Mouse (Mus musculus): ENCODE measurements at regions not wholly inside any gene's neighbourhood (a gene's known extent, or its start where the extent isn't known, plus 50 kb on each side); places are given as distances from the start of the nearest gene placed in this dataset.

DNA sequence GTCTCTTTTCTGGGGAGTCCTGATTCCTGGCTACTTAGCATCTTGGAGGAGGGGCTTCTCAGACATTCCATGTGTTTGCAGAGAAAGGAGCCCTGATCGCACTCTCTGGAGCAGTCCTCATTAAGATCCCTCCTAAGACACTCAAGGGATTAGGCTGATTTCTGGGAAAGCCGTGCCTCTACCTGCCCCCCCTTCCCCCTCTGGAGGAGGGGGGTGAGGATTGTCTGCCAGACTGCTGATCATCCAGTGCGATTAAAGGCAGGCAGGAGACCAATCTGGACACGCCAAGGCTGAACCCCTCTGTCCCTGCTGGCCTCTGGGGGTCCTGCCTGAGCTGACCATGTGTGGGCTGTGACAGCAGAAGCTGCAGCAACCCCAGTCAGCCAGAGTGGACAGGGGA is 65.4 kb downstream of the Vegfa start:
- no peak for DNase-seq

DNA sequence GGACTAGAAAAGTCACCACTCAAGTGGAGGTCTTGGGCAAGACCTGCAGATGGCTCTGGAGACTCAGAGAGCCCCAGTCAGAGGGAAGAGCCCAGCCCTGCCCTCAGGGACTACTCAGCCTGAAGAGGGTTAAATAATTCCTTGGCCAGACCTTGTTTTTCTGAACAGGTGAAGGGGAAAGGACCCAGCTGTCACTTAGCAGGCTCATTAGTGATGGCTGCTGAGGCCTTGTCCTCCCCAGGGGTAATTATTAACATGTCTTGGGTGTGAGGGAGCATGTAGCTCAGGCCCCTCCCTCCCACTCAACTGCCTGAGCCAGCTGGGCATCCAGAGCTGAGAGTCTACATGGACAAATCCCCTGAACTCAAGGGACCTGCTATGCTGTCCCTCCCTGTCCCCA is 68.1 kb downstream of the Vegfa start:
- DNase-seq, result no peak
- intact Hi-C loops (cut with DNase I), result no loop called here

More for the DNA sequence above, 65.4 kb downstream of the Vegfa start:
- intact Hi-C loops (cut with DNase I), result no loop called here

DNA sequence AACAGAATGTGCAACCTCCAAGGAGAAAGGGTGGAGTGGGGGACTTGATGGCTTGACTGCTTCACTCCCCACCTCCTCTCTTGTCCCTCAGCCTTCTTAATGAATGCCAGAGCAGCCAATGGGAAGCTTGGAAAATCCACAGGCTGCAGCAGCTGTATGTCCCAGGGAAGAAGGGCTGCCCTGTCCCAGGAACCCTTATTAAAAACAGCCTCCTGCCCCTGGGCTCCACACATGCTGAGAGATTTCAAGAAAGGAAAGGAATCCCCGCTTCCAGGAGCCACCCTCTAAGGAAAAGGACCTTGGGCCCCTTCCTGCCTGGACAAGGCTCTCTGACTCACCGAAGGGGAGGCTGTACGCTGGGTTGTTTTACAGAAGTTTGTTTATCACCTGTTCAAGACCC is 68.8 kb downstream of the Vegfa start:
- DNase-seq, result no peak
- intact Hi-C loops (cut with DNase I), result no loop called here

DNA sequence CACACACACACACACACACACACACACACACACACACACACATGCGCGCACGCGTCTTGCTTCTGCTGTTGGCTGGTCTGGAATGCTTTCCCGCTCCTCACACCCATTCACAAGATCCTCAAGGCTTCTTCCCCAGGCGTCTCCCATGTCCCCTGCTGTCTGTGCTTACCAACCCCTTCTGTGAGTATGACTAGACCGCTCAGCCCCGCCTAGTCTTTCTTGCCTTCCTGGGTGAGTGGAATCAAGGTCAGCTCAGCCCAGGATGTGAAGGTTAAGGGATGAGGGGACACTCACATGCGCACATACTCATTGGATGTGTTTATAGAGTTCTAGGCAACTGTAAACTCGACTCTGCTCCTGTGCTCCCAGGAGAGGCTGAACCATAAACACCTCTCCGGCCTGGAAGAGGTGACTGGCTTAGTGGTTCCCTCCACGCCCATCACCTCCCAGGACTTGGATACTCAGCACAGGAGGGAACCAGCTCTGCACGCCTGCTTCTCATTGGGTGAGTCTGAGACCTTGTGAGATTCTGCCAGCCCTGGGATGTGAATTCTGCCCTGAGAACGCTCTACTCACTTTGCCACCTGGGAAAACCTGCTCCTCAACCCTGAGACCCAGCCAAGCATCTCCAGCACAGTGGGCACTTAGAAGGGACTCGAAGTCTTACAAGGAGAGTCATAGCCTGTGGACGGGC is 70.4 kb downstream of the Vegfa start:
- intact Hi-C loops (cut with DNase I), result no loop called here
- DNase-seq, result no peak

DNA sequence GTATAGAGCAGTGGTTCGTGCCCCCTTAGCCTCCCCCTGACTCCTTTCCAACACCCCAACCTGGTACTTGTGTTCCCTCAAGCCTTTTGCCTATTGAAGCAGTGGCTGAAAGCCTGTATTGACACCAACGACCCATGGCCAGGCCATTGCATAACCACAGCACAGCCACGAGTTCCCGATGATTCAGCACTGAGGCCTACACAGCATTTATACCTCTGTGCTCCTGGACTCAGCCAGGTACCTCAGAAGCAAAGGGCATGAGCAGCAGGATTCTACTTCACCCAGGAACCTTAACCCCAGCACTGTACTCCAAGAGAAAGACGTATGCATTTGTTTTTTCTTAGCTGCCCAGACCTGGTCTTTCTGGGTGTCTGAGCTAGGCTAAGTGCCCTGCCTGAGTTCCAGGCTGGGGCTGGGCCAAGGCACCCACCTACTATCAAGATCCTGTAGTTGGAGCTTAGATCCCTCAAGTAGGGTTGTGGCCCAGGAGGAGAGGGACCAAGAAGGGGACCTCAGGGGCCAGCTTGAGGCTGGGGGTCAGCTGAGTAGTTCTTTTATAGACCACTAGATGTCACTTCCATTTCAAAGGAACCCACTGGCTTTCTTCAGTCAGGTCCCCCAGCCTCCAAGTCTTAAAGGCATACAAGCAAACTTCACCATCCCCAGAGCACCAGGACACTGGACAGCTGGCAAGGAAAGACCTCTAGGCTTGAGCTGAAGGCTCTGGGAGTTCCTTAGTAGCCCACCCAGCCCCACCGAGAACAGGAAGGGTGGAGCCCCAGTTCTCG is 73.9 kb downstream of the Vegfa start:
- DNase-seq, result no peak
- intact Hi-C loops (cut with DNase I), result no loop called here

- intact Hi-C loops (cut with DNase I), result no loop called here
- no peak for DNase-seq
Measured at GRCm38 (mm10) chr17:45955481-45955880, 76.7 kb downstream of the Vegfa start.

DNA sequence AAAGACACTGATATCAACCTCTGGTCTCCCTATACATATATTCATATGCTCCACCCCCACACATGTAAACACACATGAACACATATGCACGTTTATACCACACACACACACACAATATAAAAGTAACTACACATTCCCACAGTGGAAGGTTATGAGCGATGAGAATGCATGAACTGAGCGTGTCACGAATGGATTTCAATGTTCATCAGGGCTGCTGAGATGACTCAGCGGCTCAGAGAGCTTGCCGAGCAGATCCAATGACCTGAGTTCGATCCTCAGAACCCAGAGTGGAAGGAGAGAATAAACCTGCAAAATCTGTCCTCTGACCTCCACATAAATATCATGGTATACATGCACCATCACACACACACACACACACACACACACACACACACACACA is 77.3 kb downstream of the Vegfa start:
- intact Hi-C loops (cut with DNase I), result no loop called here

DNA sequence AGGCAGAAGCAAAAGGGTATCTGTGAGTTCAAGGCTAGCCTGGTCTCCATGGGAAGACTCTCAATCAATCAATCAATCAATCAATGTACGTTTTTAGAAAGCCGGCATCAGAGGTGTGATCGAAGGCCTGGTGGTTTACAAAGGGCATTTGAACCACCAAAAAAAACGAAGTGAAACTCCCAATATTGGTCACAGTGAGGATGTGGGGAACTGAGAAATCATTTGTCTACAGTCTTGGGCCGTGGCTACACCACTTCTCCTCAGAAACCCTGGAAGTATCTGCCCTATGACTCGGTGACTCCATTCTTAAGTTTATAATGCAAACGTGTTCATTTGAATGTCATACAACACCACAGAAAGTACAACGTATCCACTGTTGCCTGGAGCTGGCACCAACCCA is 78.6 kb downstream of the Vegfa start:
- intact Hi-C loops (cut with DNase I), result no loop called here
- DNase-seq, result no peak

More for the DNA sequence above, 77.3 kb downstream of the Vegfa start:
- no peak for DNase-seq

DNA sequence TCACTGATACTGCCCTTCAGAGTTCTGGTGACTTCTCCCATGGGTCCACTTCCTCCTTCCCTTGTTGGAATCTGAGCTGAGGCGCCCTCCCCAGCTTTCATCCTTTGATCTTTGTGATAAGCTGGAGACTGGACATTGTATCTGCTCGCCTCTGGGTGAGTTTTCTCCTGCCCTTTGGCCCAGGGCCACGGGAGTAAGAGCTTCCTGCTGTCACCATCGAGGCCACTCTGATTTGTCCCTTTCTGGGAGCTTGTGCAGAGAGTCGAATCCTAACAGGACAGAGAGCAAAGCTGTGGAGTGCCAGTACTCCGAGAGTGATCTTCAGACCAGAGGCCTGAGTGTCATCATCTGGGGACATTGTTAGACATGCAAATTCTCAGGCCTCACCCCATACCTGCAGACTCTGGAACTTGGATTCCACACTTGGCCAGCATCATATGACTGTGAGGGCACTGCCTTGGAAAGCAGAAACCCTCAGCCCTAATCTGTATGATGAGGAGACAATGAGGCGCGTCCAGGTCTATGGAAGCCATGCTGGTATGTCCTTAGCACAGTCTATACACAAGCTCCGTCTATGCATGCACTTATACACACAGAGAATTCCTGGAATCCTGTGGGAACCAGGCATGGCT is 81.5 kb downstream of the Vegfa start:
- no peak for DNase-seq
- intact Hi-C loops (cut with DNase I), result no loop called here

DNA sequence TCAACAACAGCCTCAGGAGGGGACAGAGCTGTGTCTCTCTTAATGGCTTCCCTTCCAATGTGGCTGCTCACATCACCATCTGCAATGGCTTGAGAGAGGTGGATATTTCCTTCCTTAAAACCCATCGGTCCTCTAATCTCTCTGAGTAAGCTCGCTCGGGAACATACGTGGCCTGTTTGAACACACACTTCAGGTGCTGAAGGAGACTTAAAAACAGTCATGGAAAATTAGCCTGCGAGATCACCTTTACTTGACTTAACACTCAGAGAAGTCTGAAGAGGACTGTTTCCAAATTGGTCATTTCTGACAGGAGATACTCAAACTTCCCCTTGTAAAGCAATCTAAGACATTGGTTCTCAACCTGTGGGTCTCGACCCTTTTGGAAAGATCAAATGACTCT is 83.0 kb downstream of the Vegfa start:
- intact Hi-C loops (cut with DNase I), result no loop called here
- no peak for DNase-seq

GRCm38 (mm10) chr17:45948314-45948935 is 83.7 kb downstream of the Vegfa start:
- intact Hi-C loops (cut with DNase I), result no loop called here
- DNase-seq, result no peak

- intact Hi-C loops (cut with DNase I), result no loop called here
- DNase-seq, result no peak
Measured at GRCm38 (mm10) chr17:45945005-45945404, 87.2 kb downstream of the Vegfa start.

- intact Hi-C loops (cut with DNase I), result no loop called here
- no peak for DNase-seq
Measured at GRCm38 (mm10) chr17:45943244-45943643, 88.9 kb downstream of the Vegfa start.

- no peak for DNase-seq
- intact Hi-C loops (cut with DNase I), result no loop called here
Measured at GRCm38 (mm10) chr17:45941890-45942375, 90.2 kb downstream of the Vegfa start.

- DNase-seq, result no peak
- intact Hi-C loops (cut with DNase I), result no loop called here
Measured at GRCm38 (mm10) chr17:45940121-45940813, 91.9 kb downstream of the Vegfa start.

DNA sequence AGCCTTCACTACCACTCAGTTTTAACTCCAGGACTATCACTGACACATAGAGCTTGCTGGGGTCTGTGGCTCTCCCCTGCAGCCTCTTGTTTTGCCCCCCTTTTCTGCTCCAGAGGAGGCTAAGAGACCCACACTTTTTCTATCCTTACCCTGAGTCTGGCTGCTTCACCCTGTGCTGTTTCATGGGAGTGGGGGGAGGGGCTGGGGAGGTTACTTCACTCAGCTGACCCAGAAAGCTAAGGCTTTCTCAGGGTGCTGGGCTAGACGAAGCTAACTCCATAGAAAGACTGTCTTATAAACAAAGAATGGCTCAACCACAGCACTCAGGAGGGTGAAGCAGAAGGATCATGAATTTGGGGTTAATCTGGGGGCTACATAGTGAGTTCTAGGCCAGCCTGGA is 93.9 kb downstream of the Vegfa start:
- intact Hi-C loops (cut with DNase I), result no loop called here
- DNase-seq, result no peak

DNA sequence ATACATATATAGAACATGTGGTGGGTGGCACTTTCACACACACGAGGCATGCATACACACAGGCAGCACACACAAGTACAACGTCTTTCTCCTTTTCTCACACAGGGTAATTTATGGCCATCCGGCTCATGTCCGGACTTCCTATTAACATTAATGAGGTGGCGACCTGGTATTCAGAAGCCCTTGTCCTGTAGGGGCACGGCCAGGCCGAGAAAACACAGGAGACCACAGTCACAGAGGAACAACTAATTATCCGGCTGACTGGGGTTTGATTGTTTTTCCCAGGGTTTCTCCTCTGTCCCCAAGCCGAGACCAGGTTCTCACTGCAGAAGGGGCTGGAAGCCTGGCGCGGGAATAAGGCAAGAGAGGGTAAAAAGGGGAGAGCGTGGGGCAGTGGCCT is 95.6 kb downstream of the Vegfa start:
- intact Hi-C loops (cut with DNase I), result no loop called here
- no peak for DNase-seq

DNA sequence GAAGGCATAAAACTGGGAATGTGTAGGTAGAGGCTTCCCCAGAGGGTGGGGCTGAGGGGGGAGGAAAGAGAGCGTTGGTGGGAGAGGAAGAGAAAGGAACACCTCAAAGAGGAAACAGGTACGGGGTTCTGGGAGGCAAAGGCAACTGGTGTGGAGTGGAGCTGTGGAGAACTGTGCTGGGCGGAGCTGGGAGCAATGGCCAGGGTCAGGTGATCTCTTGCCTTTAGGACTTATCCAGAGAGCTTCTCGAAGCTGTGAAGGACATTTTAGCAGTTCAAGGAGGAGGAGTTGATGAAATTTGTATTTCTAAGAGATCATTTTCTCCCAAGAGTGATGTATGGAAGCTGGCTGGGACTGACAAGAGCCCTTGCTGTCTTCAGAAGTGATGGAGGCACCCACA is 96.9 kb downstream of the Vegfa start:
- intact Hi-C loops (cut with DNase I), result no loop called here
- DNase-seq, result no peak

- no peak for DNase-seq
- intact Hi-C loops (cut with DNase I), result no loop called here
Measured at GRCm38 (mm10) chr17:45934002-45934401, 98.2 kb downstream of the Vegfa start.

- no peak for DNase-seq
- intact Hi-C loops (cut with DNase I), result no loop called here
Measured at GRCm38 (mm10) chr17:45933034-45933433, 99.1 kb downstream of the Vegfa start.

- DNase-seq, result no peak
- intact Hi-C loops (cut with DNase I), result no loop called here
Measured at GRCm38 (mm10) chr17:45932611-45933010, 99.6 kb downstream of the Vegfa start.

All from left cerebral cortex, postnatal 4 days (tissue).